Mouse (Mus musculus): ENCODE results near the gene Tcf7l2.

GRCm38 (mm10) chr19:55795349-55795748 is 53.7 kb downstream of the Tcf7l2 start:
- no peak for TF ChIP-seq GATA1 (IDR thresholded peaks at IDR 0.05; ENCODE audit: borderline replicate concordance, low read length)
- no peak for TF ChIP-seq CTCF (IDR thresholded peaks at IDR 0.05; ENCODE audit: low read depth, low read length)

All from G1E (cell line).